In genomic region chr10:42107437-42108293, GRCm38 (mm10) we compare ENCODE assay signal across 19 mouse cellular contexts.
DNase-seq lines count a peak whose midpoint lies in the region; ATAC-seq lines count a peak whose summit lies in the region.
"Had no signal": no experiment of that assay in that cellular context is flagged by ENCODE, and none has a peak within 500 bp of the region (broad histone marks: within the 10 kb centered on the region; RNA-seq: fewer than 3 reads in every experiment).

No protein-coding gene starts in this region.

- H3K4me1 ChIP-seq in forebrain, embryonic 10.5 days = peaks cover 26% of the 10 kb centered on the region
- peaks cover 15% of the 10 kb centered on the region for H3K4me1 ChIP-seq in forebrain, embryonic 12.5 days
- H3K4me1 ChIP-seq in lung, embryonic 16.5 days (replicated peaks; ENCODE audit: control insufficient read depth, insufficient read depth, low read length) = no peaks in the 10 kb centered on the region
- H3K4me1 ChIP-seq in intestine, embryonic 14.5 days (replicated peaks; ENCODE audit: control insufficient read depth, insufficient read depth, low read length) = no peaks in the 10 kb centered on the region; the same call in 1 of the 2 replicates
- no peaks in the 10 kb centered on the region; the same call in 1 of the 2 replicates for H3K4me1 ChIP-seq in stomach, embryonic 16.5 days (ENCODE audit: control insufficient read depth, insufficient read depth, low read length)

- no peak overlapping the region for H3K4me2 ChIP-seq in forebrain, embryonic 12.5 days
- H3K4me2 ChIP-seq in lung, embryonic 16.5 days (ENCODE audit: low read depth, low read length) = no peak overlapping the region
- no peak overlapping the region for H3K4me2 ChIP-seq in intestine, embryonic 14.5 days (ENCODE audit: low read length)
- H3K4me2 ChIP-seq in stomach, embryonic 16.5 days (ENCODE audit: low read depth, low read length) = no peak overlapping the region
- H3K4me2 ChIP-seq: liver, embryonic 12.5 days; midbrain, embryonic 12.5 days; neural tube, embryonic 15.5 days had no signal

- DNase-seq in forebrain, embryonic 10.5 days (ENCODE audit: extremely low spot score, low spot score) = no peak
- no peak for DNase-seq in lung, postnatal 4 days
- no peak for DNase-seq in intestine, embryonic 14.5 days (ENCODE audit: low spot score)
- no peak for DNase-seq in right cerebral cortex, adult 2 months (ENCODE audit: low spot score in 2 of 2)
- no peak for DNase-seq in c-Kit-positive CD71-positive TER-119-positive erythroid progenitor cells, embryonic 14.5 days (ENCODE audit: low spot score)
- DNase-seq: cerebellum, adult 11 months; cerebellum, postnatal 36 days; left cerebral cortex, postnatal 4 days; thymus, adult 2 months had no signal

- ATAC-seq in forebrain, embryonic 12.5 days (ENCODE audit: low FRiP score) = no peak
- ATAC-seq in lung, embryonic 16.5 days (ENCODE audit: low read depth) = peak; percentile 34; the same call in 1 of the 2 replicates
- peak; percentile 51; the same call in 1 of the 2 replicates for ATAC-seq in intestine, embryonic 14.5 days (replicated peaks; ENCODE audit: low FRiP score, low TSS enrichment, low read depth)
- peak; percentile 31; the same call in 1 of the 2 replicates for ATAC-seq in stomach, embryonic 16.5 days (ENCODE audit: insufficient read depth, low FRiP score)
- ATAC-seq: forebrain, embryonic 16.5 days; hindbrain, embryonic 16.5 days; liver, embryonic 12.5 days had no signal

- WGBS in forebrain, embryonic 10.5 days = 81% methylated on average over 12 of the region's 12 CpGs
- WGBS in forebrain, embryonic 12.5 days = 77% methylated on average over 12 of the region's 12 CpGs
- WGBS in lung, embryonic 16.5 days = 64% methylated on average over 12 of the region's 12 CpGs
- WGBS in intestine, embryonic 14.5 days = 69% methylated on average over 12 of the region's 12 CpGs
- 69% methylated on average over 12 of the region's 12 CpGs for WGBS in stomach, embryonic 16.5 days

- H3K9me3 ChIP-seq in forebrain, embryonic 10.5 days = peaks cover 7% of the 10 kb centered on the region; the same call in 1 of the 2 replicates
- peaks cover 8% of the 10 kb centered on the region for H3K9me3 ChIP-seq in forebrain, embryonic 12.5 days
- peaks cover 5% of the 10 kb centered on the region for H3K9me3 ChIP-seq in lung, embryonic 16.5 days (ENCODE audit: control insufficient read depth, low read length)
- H3K9me3 ChIP-seq in intestine, embryonic 14.5 days (ENCODE audit: control insufficient read depth, low read length) = peaks cover 4% of the 10 kb centered on the region; the same call in 1 of the 2 replicates
- 0 out of 2 replicates have a peak, but pooled peaks cover 4% of the 10 kb centered on the region for H3K9me3 ChIP-seq in stomach, embryonic 16.5 days (replicated peaks; ENCODE audit: control insufficient read depth, low read length)
- H3K9me3 ChIP-seq: liver, embryonic 12.5 days; midbrain, embryonic 12.5 days; neural tube, embryonic 15.5 days had no signal

- no peaks in the 10 kb centered on the region for H3K36me3 ChIP-seq in forebrain, embryonic 10.5 days (replicated peaks)
- H3K36me3 ChIP-seq in forebrain, embryonic 12.5 days (replicated peaks) = no peaks in the 10 kb centered on the region
- H3K36me3 ChIP-seq in lung, embryonic 16.5 days (ENCODE audit: control insufficient read depth, insufficient read depth, low read length) = no peaks in the 10 kb centered on the region
- H3K36me3 ChIP-seq in intestine, embryonic 14.5 days (ENCODE audit: control insufficient read depth, insufficient read depth, low read length) = no peaks in the 10 kb centered on the region
- H3K36me3 ChIP-seq in stomach, embryonic 16.5 days (ENCODE audit: control insufficient read depth, insufficient read depth, low read length) = no peaks in the 10 kb centered on the region
- H3K36me3 ChIP-seq: liver, embryonic 12.5 days; midbrain, embryonic 12.5 days; neural tube, embryonic 15.5 days had no signal

- H3K9ac ChIP-seq in forebrain, embryonic 12.5 days = no peak overlapping the region
- H3K9ac ChIP-seq in lung, embryonic 16.5 days (ENCODE audit: low read length) = no peak overlapping the region
- H3K9ac ChIP-seq in intestine, embryonic 14.5 days (ENCODE audit: low read length) = no peak overlapping the region
- no peak overlapping the region for H3K9ac ChIP-seq in stomach, embryonic 16.5 days (ENCODE audit: low read length)
- H3K9ac ChIP-seq: liver, embryonic 12.5 days; midbrain, embryonic 12.5 days; neural tube, embryonic 15.5 days had no signal

- peak overlapping the region; percentile 52; the same call in 1 of the 2 replicates for H3K27ac ChIP-seq in forebrain, embryonic 10.5 days
- H3K27ac ChIP-seq in forebrain, embryonic 12.5 days = no peak overlapping the region
- H3K27ac ChIP-seq in lung, embryonic 16.5 days (ENCODE audit: low read length) = no peak overlapping the region
- H3K27ac ChIP-seq in intestine, embryonic 14.5 days (ENCODE audit: low read depth) = no peak overlapping the region
- H3K27ac ChIP-seq in stomach, embryonic 16.5 days (ENCODE audit: low read length) = no peak overlapping the region
- H3K27ac ChIP-seq: liver, embryonic 12.5 days; midbrain, embryonic 12.5 days; neural tube, embryonic 15.5 days had no signal

- no peak overlapping the region for H3K4me3 ChIP-seq in forebrain, embryonic 10.5 days
- H3K4me3 ChIP-seq in forebrain, embryonic 12.5 days (replicated peaks) = no peak overlapping the region
- H3K4me3 ChIP-seq in lung, embryonic 16.5 days (ENCODE audit: low read length) = no peak overlapping the region
- no peak overlapping the region for H3K4me3 ChIP-seq in intestine, embryonic 14.5 days (ENCODE audit: low read depth, low read length)
- no peak overlapping the region for H3K4me3 ChIP-seq in stomach, embryonic 16.5 days (replicated peaks; ENCODE audit: low read length)
- H3K4me3 ChIP-seq: erythroblast, embryonic 14.5 days; liver, embryonic 12.5 days; midbrain, embryonic 12.5 days; myocyte; neural tube, embryonic 15.5 days had no signal

- H3K27me3 ChIP-seq in forebrain, embryonic 10.5 days (ENCODE audit: poor library complexity, severe bottlenecking) = no peaks in the 10 kb centered on the region
- H3K27me3 ChIP-seq in forebrain, embryonic 12.5 days = 0 out of 2 replicates have a peak, but pooled peaks cover 6% of the 10 kb centered on the region
- H3K27me3 ChIP-seq in lung, embryonic 16.5 days (ENCODE audit: control insufficient read depth, insufficient read depth, low read depth, low read length) = no peaks in the 10 kb centered on the region
- H3K27me3 ChIP-seq in intestine, embryonic 14.5 days (replicated peaks; ENCODE audit: control insufficient read depth, insufficient read depth, low read length) = no peaks in the 10 kb centered on the region
- H3K27me3 ChIP-seq in stomach, embryonic 16.5 days (ENCODE audit: control insufficient read depth, insufficient read depth, low read length) = no peaks in the 10 kb centered on the region
- H3K27me3 ChIP-seq: liver, embryonic 12.5 days; neural tube, embryonic 15.5 days had no signal
